Mouse (Mus musculus): Measurements from ENCODE around the gene Vamp8. TPM values are rescaled to one million over a fixed set of nuclear protein-coding genes. Genes with fewer than 3 reads are reported as not detected.

Vamp8 gene
- polyA plus RNA-seq, 1 experiment from 2014 or later: 239 TPM

GRCm38 (mm10) chr6:72401875-72402274 lies 11.4 kb upstream of the Vamp8 start:
- 13% methylated on average over 7 of the region's 7 CpGs for WGBS (ENCODE audit: insufficient replicate concordance)
- Histone ChIP-seq H3K4me1 (replicated peaks) (peaks cover 26% of the 10 kb centered on the region), H3K4me3 (replicated peaks) (no peak overlapping the region)

GRCm38 (mm10) chr6:72399967-72400366 lies 9.5 kb upstream of the Vamp8 start:
- H3K4me2 ChIP-seq: no peak overlapping the region
- H3K27me3 ChIP-seq: no peaks in the 10 kb centered on the region
- H3K36me3 ChIP-seq (replicated peaks): no peaks in the 10 kb centered on the region
- H3K4me3 ChIP-seq (replicated peaks): no peak overlapping the region
- H3K27ac ChIP-seq (replicated peaks): no peak overlapping the region
- 72% methylated on average over 2 of the region's 2 CpGs for WGBS (ENCODE audit: insufficient replicate concordance)
- H3K9ac ChIP-seq: no peak overlapping the region
- H3K4me1 ChIP-seq (replicated peaks): peaks cover 37% of the 10 kb centered on the region
- no peak for ATAC-seq (ENCODE audit: insufficient read depth)
- no peaks in the 10 kb centered on the region for H3K9me3 ChIP-seq (replicated peaks)

More at GRCm38 (mm10) chr6:72401875-72402274, 11.4 kb upstream of the Vamp8 start:
- ATAC-seq (ENCODE audit: insufficient read depth): peak; percentile 21; the same call in 1 of the 2 replicates
- no peaks in the 10 kb centered on the region for H3K9me3 ChIP-seq (replicated peaks)
- H3K27ac ChIP-seq (replicated peaks): 0 out of 2 replicates have a peak overlapping the region, but pooled peaks have one; percentile 11
- no peak overlapping the region for H3K9ac ChIP-seq
- H3K4me2 ChIP-seq: no peak overlapping the region
- H3K36me3 ChIP-seq (replicated peaks): no peaks in the 10 kb centered on the region
- H3K27me3 ChIP-seq: no peaks in the 10 kb centered on the region

- Histone ChIP-seq H3K9me3 (replicated peaks) (no peaks in the 10 kb centered on the region), H3K27me3 (no peaks in the 10 kb centered on the region), H3K27ac (replicated peaks) (peak overlapping the region; percentile 49), H3K4me2 (no peak overlapping the region), H3K4me1 (replicated peaks) (peaks cover 61% of the 10 kb centered on the region), H3K4me3 (replicated peaks) (no peak overlapping the region), H3K36me3 (replicated peaks) (peaks cover 25% of the 10 kb centered on the region), H3K9ac (no peak overlapping the region)
- WGBS (ENCODE audit: insufficient replicate concordance): 71% methylated on average over 10 of the region's 10 CpGs
- ATAC-seq (ENCODE audit: insufficient read depth): no peak
These were observed 6.3 kb upstream of the Vamp8 start for GRCm38 (mm10) chr6:72396837-72397251.

GRCm38 (mm10) chr6:72392341-72392740 lies 1.8 kb upstream of the Vamp8 start:
- Histone ChIP-seq H3K9ac (peak overlapping the region; percentile 44; the same call in 1 of the 2 replicates), H3K4me2 (peak overlapping the region; percentile 84), H3K4me1 (replicated peaks) (peaks cover 71% of the 10 kb centered on the region), H3K36me3 (replicated peaks) (peaks cover 42% of the 10 kb centered on the region), H3K27me3 (no peaks in the 10 kb centered on the region), H3K4me3 (replicated peaks) (peak overlapping the region; percentile 79), H3K9me3 (replicated peaks) (no peaks in the 10 kb centered on the region), H3K27ac (replicated peaks) (peak overlapping the region; percentile 60)
- WGBS (ENCODE audit: insufficient replicate concordance): 82% methylated on average over 5 of the region's 5 CpGs
- ATAC-seq (ENCODE audit: insufficient read depth): no peak

GRCm38 (mm10) chr6:72390795-72391521 lies 455 bp upstream of the Vamp8 start:
- Histone ChIP-seq H3K27me3 (no peaks in the 10 kb centered on the region), H3K4me2 (peak overlapping the region; percentile 84), H3K9ac (peak overlapping the region; percentile 92), H3K4me3 (replicated peaks) (peak overlapping the region; percentile 79), H3K9me3 (replicated peaks) (no peaks in the 10 kb centered on the region), H3K36me3 (replicated peaks) (peaks cover 51% of the 10 kb centered on the region), H3K4me1 (replicated peaks) (peaks cover 76% of the 10 kb centered on the region), H3K27ac (replicated peaks) (peak overlapping the region; percentile 100)
- peak; percentile 59 for ATAC-seq (ENCODE audit: insufficient read depth)
- WGBS (ENCODE audit: insufficient replicate concordance): 4% methylated on average over 12 of the region's 12 CpGs

- Histone ChIP-seq H3K27ac (replicated peaks) (peak overlapping the region; percentile 100), H3K9me3 (replicated peaks) (no peaks in the 10 kb centered on the region), H3K4me2 (peak overlapping the region; percentile 84), H3K27me3 (no peaks in the 10 kb centered on the region), H3K36me3 (replicated peaks) (peaks cover 63% of the 10 kb centered on the region), H3K4me3 (replicated peaks) (peak overlapping the region; percentile 79), H3K4me1 (replicated peaks) (peaks cover 77% of the 10 kb centered on the region), H3K9ac (peak overlapping the region; percentile 92)
- ATAC-seq (ENCODE audit: insufficient read depth): peak; percentile 90
- WGBS (ENCODE audit: insufficient replicate concordance): 1% methylated on average over 13 of the region's 13 CpGs
These were observed 997 bp downstream of the Vamp8 start for GRCm38 (mm10) chr6:72389471-72389940.

GRCm38 (mm10) chr6:72388791-72389329 lies 1.6 kb downstream of the Vamp8 start:
- Histone ChIP-seq H3K9me3 (replicated peaks) (no peaks in the 10 kb centered on the region), H3K4me2 (peak overlapping the region; percentile 84), H3K4me3 (replicated peaks) (peak overlapping the region; percentile 79), H3K27ac (replicated peaks) (peak overlapping the region; percentile 100), H3K27me3 (no peaks in the 10 kb centered on the region), H3K36me3 (replicated peaks) (peaks cover 59% of the 10 kb centered on the region), H3K9ac (peak overlapping the region; percentile 92), H3K4me1 (replicated peaks) (peaks cover 77% of the 10 kb centered on the region)
- 37% methylated on average over 6 of the region's 6 CpGs for WGBS (ENCODE audit: insufficient replicate concordance)
- ATAC-seq (ENCODE audit: insufficient read depth): no peak

- Histone ChIP-seq H3K9me3 (replicated peaks) (no peaks in the 10 kb centered on the region), H3K4me1 (replicated peaks) (peaks cover 78% of the 10 kb centered on the region), H3K4me2 (peak overlapping the region; percentile 84), H3K36me3 (replicated peaks) (peaks cover 56% of the 10 kb centered on the region), H3K27me3 (no peaks in the 10 kb centered on the region), H3K9ac (peak overlapping the region; percentile 92), H3K4me3 (replicated peaks) (peak overlapping the region; percentile 79), H3K27ac (replicated peaks) (peak overlapping the region; percentile 100)
- no peak for ATAC-seq (ENCODE audit: insufficient read depth)
- 48% methylated on average over 10 of the region's 10 CpGs for WGBS (ENCODE audit: insufficient replicate concordance)
These were observed 2.2 kb downstream of the Vamp8 start for GRCm38 (mm10) chr6:72388266-72388665.

- Histone ChIP-seq H3K36me3 (replicated peaks) (peaks cover 51% of the 10 kb centered on the region), H3K9me3 (replicated peaks) (no peaks in the 10 kb centered on the region), H3K9ac (peak overlapping the region; percentile 92), H3K4me2 (peak overlapping the region; percentile 84), H3K27ac (replicated peaks) (peak overlapping the region; percentile 100), H3K4me3 (replicated peaks) (peak overlapping the region; percentile 79), H3K4me1 (replicated peaks) (peaks cover 78% of the 10 kb centered on the region), H3K27me3 (no peaks in the 10 kb centered on the region)
- no peak for ATAC-seq (ENCODE audit: insufficient read depth)
- WGBS (ENCODE audit: insufficient replicate concordance): 61% methylated on average over 3 of the region's 3 CpGs
These were observed 2.7 kb downstream of the Vamp8 start for GRCm38 (mm10) chr6:72387816-72388215.

GRCm38 (mm10) chr6:72386561-72386960 lies 3.9 kb downstream of the Vamp8 start:
- WGBS (ENCODE audit: insufficient replicate concordance): 85% methylated on average over 2 of the region's 2 CpGs
- Histone ChIP-seq H3K9me3 (replicated peaks) (no peaks in the 10 kb centered on the region), H3K4me2 (no peak overlapping the region), H3K36me3 (replicated peaks) (peaks cover 44% of the 10 kb centered on the region), H3K27me3 (no peaks in the 10 kb centered on the region), H3K9ac (no peak overlapping the region), H3K4me3 (replicated peaks) (no peak overlapping the region), H3K4me1 (replicated peaks) (peaks cover 81% of the 10 kb centered on the region), H3K27ac (replicated peaks) (peak overlapping the region; percentile 91)
- no peak for ATAC-seq (ENCODE audit: insufficient read depth)

GRCm38 (mm10) chr6:72385258-72385657 lies 5.2 kb downstream of the Vamp8 start:
- peak overlapping the region; percentile 91 for H3K27ac ChIP-seq (replicated peaks)
- WGBS (ENCODE audit: insufficient replicate concordance): 24% methylated on average over 4 of the region's 4 CpGs
- no peak overlapping the region for H3K9ac ChIP-seq
- H3K4me3 ChIP-seq (replicated peaks): no peak overlapping the region
- no peaks in the 10 kb centered on the region for H3K9me3 ChIP-seq (replicated peaks)
- H3K36me3 ChIP-seq (replicated peaks): peaks cover 44% of the 10 kb centered on the region
- ATAC-seq (ENCODE audit: insufficient read depth): no peak
- no peak overlapping the region for H3K4me2 ChIP-seq
- peaks cover 84% of the 10 kb centered on the region for H3K4me1 ChIP-seq (replicated peaks)
- no peaks in the 10 kb centered on the region for H3K27me3 ChIP-seq

Data from liver, embryonic 15.5 days (tissue).